Mouse (Mus musculus) lung, postnatal 0 days (tissue): ENCODE data around the gene Erg.

Source experiments
- CTCF ChIP-seq: IDR thresholded peaks from 2 replicates; pipeline ENCODE4 v1.5.1; 2016; ENCODE audit warnings: antibody characterized with exemption, mild to moderate bottlenecking
- EP300 ChIP-seq: IDR thresholded peaks from 2 replicates; pipeline ENCODE4 v1.6.1; 2016; ENCODE audit warnings: antibody characterized with exemption, mild to moderate bottlenecking, control low read depth

DNA sequence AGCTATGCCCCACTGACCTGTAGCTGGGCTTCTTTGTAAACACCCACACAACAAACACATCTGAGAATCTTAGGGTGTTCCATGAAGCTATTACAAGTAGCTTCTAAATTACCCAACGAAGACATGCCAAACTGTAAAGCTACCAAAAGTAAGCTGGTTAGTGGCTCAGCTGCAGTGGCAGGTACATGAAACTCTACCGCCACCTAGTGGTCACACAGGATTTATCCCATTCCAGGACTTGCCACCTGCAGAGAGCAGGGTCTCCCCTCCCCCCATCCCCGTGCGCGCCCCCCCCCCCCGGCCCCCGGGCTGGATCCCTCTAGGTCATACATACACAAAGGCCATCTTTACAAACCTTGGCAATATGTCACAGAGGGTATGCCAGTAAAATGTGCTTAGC, 240.5 kb downstream of the Erg start:
- peak; percentile 85 for TF ChIP-seq CTCF
- no peak for TF ChIP-seq EP300
